Mouse (Mus musculus) CH12.LX (cell line): ENCODE measurements around the gene Nfatc2ip. TPM values are rescaled to one million over a fixed set of nuclear protein-coding genes. Genes with fewer than 3 reads are reported as not detected.
A peak's percentile ranks its signal among the peaks of the same experiment; 100 is the strongest.
"Not testable (repeated sequence)": the region's sequence is repeated elsewhere in the genome, so short reads cannot be mapped to it uniquely, and the experiment has no call there.

Experiments
- DNase-seq: peaks from one replicate; pipeline ENCODE4 v3.0.0-alpha.2; 2013; ENCODE audit errors: extremely low read depth
- H3K27ac ChIP-seq: 2 replicates; pipeline ENCODE4 v1.5.1; 2012; ENCODE audit warnings: low read depth, mild to moderate bottlenecking, control low read depth, moderate library complexity; ENCODE audit not compliant: insufficient read depth
- H3K27me3 ChIP-seq: replicated peaks from 2 replicates; pipeline ENCODE3; 2012; ENCODE audit warnings: inconsistent platforms
- H3K36me3 ChIP-seq, 2 experiments: replicated peaks in 1 of 2; 2 replicates each; pipeline versions ENCODE3 to v1.6.1; 2012; ENCODE audit warnings: inconsistent platforms in 1 of 2, low read length in 1 of 2, mild to moderate bottlenecking in 1 of 2, mixed read lengths in 1 of 2, moderate library complexity in 1 of 2; ENCODE audit not compliant: control insufficient read depth in 1 of 2, insufficient read depth in 1 of 2
- H3K4me1 ChIP-seq, 2 experiments: 2 replicates each; pipeline ENCODE4 v1.6.1; 2012; ENCODE audit warnings: inconsistent platforms in 1 of 2, moderate library complexity in 1 of 2; ENCODE audit not compliant: insufficient read depth in 2 of 2, control insufficient read depth in 1 of 2
- H3K4me2 ChIP-seq: 2 replicates; pipeline ENCODE4 v1.6.1; 2012; ENCODE audit warnings: low read depth, mild to moderate bottlenecking, control low read depth; ENCODE audit not compliant: poor library complexity, insufficient read depth, severe bottlenecking
- H3K4me3 ChIP-seq, 3 experiments: fragments of 150-350 bp in 1 of 3; sonication (generic) in 1 of 3; replicated peaks in 1 of 3; 2 replicates each; pipeline versions ENCODE3 to v1.5.1; 2011 to 2012; ENCODE audit warnings: low read depth in 2 of 3, low read length in 2 of 3, mild to moderate bottlenecking in 2 of 3, moderate library complexity in 2 of 3, control low read depth in 1 of 3, improper control_type of control experiment in 1 of 3, inconsistent platforms in 1 of 3, mixed read lengths in 1 of 3; ENCODE audit not compliant: poor library complexity in 1 of 3
- H3K79me2 ChIP-seq: replicated peaks from 2 replicates; pipeline ENCODE4 v1.6.1; 2012; ENCODE audit warnings: mild to moderate bottlenecking, moderate library complexity; ENCODE audit not compliant: control insufficient read depth, poor library complexity, insufficient read depth, severe bottlenecking; ENCODE audit errors: extremely low read depth
- H3K9ac ChIP-seq: 2 replicates; pipeline ENCODE4 v1.6.1; 2012; ENCODE audit warnings: low read depth, mild to moderate bottlenecking, control low read depth, moderate library complexity; ENCODE audit not compliant: insufficient read depth
- H3K9me3 ChIP-seq: replicated peaks from 2 replicates; pipeline ENCODE3; 2012; ENCODE audit warnings: low read length, inconsistent platforms, mixed read lengths
- BHLHE40 ChIP-seq: IDR thresholded peaks from 2 replicates; pipeline ENCODE4 v1.6.1; 2011; ENCODE audit warnings: mild to moderate bottlenecking, low read depth, low read length, improper control_type of control experiment
- CHD2 ChIP-seq: IDR thresholded peaks from 2 replicates; pipeline ENCODE4 v1.6.1; 2011; ENCODE audit warnings: low read length, improper control_type of control experiment
- EP300 ChIP-seq: IDR thresholded peaks from 2 replicates; pipeline ENCODE4 v1.6.1; 2011; ENCODE audit warnings: low read length, improper control_type of control experiment
- ETS1 ChIP-seq: conservative IDR thresholded peaks from 2 replicates; pipeline ENCODE4 v1.6.1; 2012; ENCODE audit warnings: low read depth, mild to moderate bottlenecking, inconsistent platforms, low read length, improper control_type of control experiment, moderate library complexity
- HCFC1 ChIP-seq: IDR thresholded peaks from 2 replicates; pipeline ENCODE4 v1.6.1; 2012; ENCODE audit warnings: low read depth, mild to moderate bottlenecking, inconsistent platforms, low read length, improper control_type of control experiment
- IRF4 ChIP-seq: IDR thresholded peaks from 2 replicates; pipeline ENCODE4 v1.6.1; 2014; ENCODE audit warnings: low read depth, mild to moderate bottlenecking, inconsistent platforms, low read length, improper control_type of control experiment
- JUN ChIP-seq: IDR thresholded peaks from 2 replicates; pipeline ENCODE4 v1.6.1; 2011; ENCODE audit warnings: low read depth, mild to moderate bottlenecking, low read length, improper control_type of control experiment, moderate library complexity; ENCODE audit not compliant: insufficient read depth
- MEF2A ChIP-seq: IDR thresholded peaks from 2 replicates; pipeline ENCODE4 v1.6.1; 2014; ENCODE audit warnings: low read depth, mild to moderate bottlenecking, inconsistent platforms, low read length, improper control_type of control experiment, borderline replicate concordance
- NELFE ChIP-seq: IDR thresholded peaks from 2 replicates; pipeline ENCODE4 v1.6.1; 2011; ENCODE audit warnings: low read depth, low read length, improper control_type of control experiment
- POLR2A ChIP-seq: IDR thresholded peaks from 2 replicates; pipeline ENCODE4 v1.6.1; 2011; ENCODE audit warnings: low read depth, mild to moderate bottlenecking, improper control_type of control experiment, low read length
- RAD21 ChIP-seq: IDR thresholded peaks from 2 replicates; pipeline ENCODE4 v1.6.1; 2011; ENCODE audit warnings: low read depth, mild to moderate bottlenecking, low read length, improper control_type of control experiment, moderate library complexity
- TBP ChIP-seq: conservative IDR thresholded peaks from 2 replicates; pipeline ENCODE4 v1.6.1; 2011; ENCODE audit warnings: low read depth, low read length, improper control_type of control experiment
- TCF12 ChIP-seq: IDR thresholded peaks from 2 replicates; pipeline ENCODE4 v1.6.1; 2014; ENCODE audit warnings: low read depth, mild to moderate bottlenecking, inconsistent platforms, low read length, improper control_type of control experiment
- ZC3H11A ChIP-seq: IDR thresholded peaks from 2 replicates; pipeline ENCODE4 v1.6.1; 2012; ENCODE audit warnings: low read depth, mild to moderate bottlenecking, inconsistent platforms, low read length, improper control_type of control experiment
- dilution Hi-C: fragments of 300-500 bp; cut with MboI; formaldehyde crosslinking; loops from 2 replicates; pipeline ENCODE4 v1.14.3; 2020; ENCODE audit warnings: low sequenced_read_pairs; ENCODE audit not compliant: extremely low pct_unique_long_range_greater_than_20kb, extremely low pct_ligation_motif_present
- in situ Hi-C: fragments of 300-500 bp; cut with MboI; formaldehyde crosslinking; loops from 3 replicates; pipeline ENCODE4 v1.14.3; 2019; ENCODE audit warnings: low sequenced_read_pairs, low pct_ligation_motif_present, low pct_unique_long_range_greater_than_20kb, mixed read lengths
- polyA plus RNA-seq: library from polyadenylated mRNA; unstranded; fragments of >175 nt; gene quantifications from 2 replicates; pipeline ENCODE4 v1.2.1, GENCODE M21; 2012; ENCODE audit warnings: low read depth; ENCODE audit not compliant: insufficient read length
- total RNA-seq, 2 experiments: library from RNA; depleted of rRNA; stranded (reverse); fragments of 300-350 nt in 1 of 2; fragments of >200 nt in 1 of 2; gene quantifications; 2 replicates each; pipeline ENCODE4 v1.2.3; 2012 to 2014

Gene Nfatc2ip
- total and polyA plus RNA-seq, 3 experiments = 7.8 to 15.0 (median 13.9) TPM

DNA sequence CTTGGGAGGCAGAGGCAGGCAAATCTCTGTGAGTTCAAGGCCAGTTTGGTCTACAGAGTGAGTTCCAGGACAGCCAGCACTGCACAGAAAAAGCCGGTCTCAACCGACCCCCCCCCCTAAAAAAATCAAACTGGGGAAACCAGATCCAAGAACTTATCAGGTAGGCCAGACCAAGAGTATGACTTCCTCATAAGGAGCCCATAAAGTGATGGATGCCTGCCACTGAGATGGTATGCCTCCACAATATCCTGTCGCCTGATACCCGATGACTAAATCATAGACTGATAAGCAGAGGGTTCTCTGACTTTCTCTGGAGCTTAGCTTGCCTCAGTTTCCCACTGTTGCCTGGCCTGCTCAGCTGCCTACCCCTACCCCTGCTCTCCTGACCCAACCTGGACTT is 1.3 kb upstream of the Nfatc2ip start:
- dilution Hi-C loops (no loop called here), in situ Hi-C loops (loop anchor here (5.0 kb wide), 3 partner anchors 39 to 129 kb away; no protein-coding TSS in a partner anchor)
- no peak overlapping the region for H3K4me2 ChIP-seq
- H3K27ac ChIP-seq = no peak overlapping the region
- no peak overlapping the region for H3K4me3 ChIP-seq
- H3K79me2 ChIP-seq = peaks cover 4% of the 10 kb centered on the region; the same call in 1 of the 2 replicates
- TF ChIP-seq BHLHE40 (no peak), POLR2A (no peak), EP300 (no peak), IRF4 (no peak), TBP (no peak)
- no peaks in the 10 kb centered on the region for H3K9me3 ChIP-seq
- DNase-seq = no peak
- H3K4me1 ChIP-seq = peaks cover 6 to 33% of the 10 kb centered on the region in 2 experiments; a peak in 2 of 4 replicates
- no peaks in the 10 kb centered on the region for H3K27me3 ChIP-seq
- peaks cover 0 to 7% of the 10 kb centered on the region in 2 experiments for H3K36me3 ChIP-seq
- H3K9ac ChIP-seq = no peak overlapping the region

DNA sequence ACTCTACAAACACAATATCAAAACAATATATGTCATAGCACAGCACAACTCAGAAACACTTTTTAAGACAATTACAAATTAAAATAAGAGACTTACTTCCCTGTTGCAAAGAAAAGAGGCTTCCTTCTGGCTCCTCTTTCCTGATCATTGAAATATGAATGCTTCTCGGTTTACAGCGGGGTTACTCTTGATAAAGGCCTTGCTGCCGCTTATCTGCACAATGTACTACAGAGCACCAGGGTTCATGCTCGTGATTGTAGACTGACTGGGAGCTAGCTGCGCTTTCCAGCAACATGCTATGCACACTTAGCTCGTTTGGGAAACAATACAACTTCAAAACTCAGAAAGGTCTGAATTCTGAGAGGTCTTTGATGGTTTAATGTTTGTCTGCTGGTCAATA is 684 bp upstream of the Nfatc2ip start:
- Histone ChIP-seq H3K9me3 (no peaks in the 10 kb centered on the region), H3K27me3 (no peaks in the 10 kb centered on the region), H3K4me2 (peak overlapping the region; percentile 45), H3K4me3 (peak overlapping the region; percentile 26 to 95 (median 52)), H3K36me3 (peaks cover 0 to 7% of the 10 kb centered on the region in 2 experiments), H3K27ac (no peak overlapping the region), H3K9ac (peak overlapping the region; percentile 42), H3K4me1 (peaks cover 3 to 30% of the 10 kb centered on the region in 2 experiments; a peak in 2 of 4 replicates), H3K79me2 (peaks cover 4% of the 10 kb centered on the region; the same call in 1 of the 2 replicates)
- dilution Hi-C loops (no loop called here), in situ Hi-C loops (loop anchor here (5.0 kb wide), 3 partner anchors 40 to 130 kb away; no protein-coding TSS in a partner anchor)
- no peak for DNase-seq
- TF ChIP-seq ETS1 (no peak), BHLHE40 (no peak), CHD2 (no peak), MEF2A (no peak), JUN (no peak), ZC3H11A (no peak), HCFC1 (no peak), TBP (no peak), EP300 (no peak), RAD21 (no peak), NELFE (no peak), TCF12 (no peak)

DNA sequence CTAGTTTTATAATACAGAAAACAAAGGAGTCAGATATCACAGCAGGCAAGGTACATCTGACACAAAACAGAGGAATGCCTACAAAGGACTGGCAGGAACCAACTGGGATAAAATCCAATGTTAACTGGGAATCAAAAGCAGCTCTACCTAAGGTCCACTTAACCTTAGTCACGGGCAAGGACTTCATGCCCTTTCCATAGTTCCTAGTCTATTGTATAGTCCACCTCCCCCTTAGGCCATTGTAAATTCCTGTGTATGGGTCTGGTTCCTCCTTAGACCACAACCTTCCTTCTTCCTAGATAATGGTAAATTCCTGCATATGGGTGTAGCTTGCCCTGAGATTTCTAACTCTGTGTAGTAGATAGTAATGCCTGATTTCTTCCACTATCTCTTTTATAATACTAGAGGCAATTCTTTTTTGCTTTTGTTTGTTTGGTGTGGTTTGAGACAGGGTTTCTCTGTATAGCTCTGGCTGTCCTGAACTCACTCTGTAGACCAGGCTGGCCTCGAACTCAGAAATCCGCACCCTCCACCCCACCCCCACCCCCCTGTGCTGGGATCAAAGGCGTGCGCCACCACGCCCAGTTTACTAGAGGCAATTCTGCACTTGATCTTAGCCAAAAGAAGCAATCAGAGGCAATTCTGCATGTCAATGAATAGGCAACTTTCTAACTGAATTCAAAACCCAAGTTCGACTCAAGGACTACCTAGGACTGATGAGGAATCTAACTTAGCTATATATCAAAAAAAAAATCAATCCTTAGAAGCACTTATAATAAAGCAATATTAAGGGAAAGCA is 4.3 kb downstream of the Nfatc2ip start:
- H3K27me3 ChIP-seq, H3K9ac ChIP-seq, dilution Hi-C loops, DNase-seq, H3K4me3 ChIP-seq, H3K4me2 ChIP-seq, in situ Hi-C loops, H3K9me3 ChIP-seq, H3K79me2 ChIP-seq, H3K27ac ChIP-seq: not testable (repeated sequence)
- Histone ChIP-seq H3K36me3 (peaks cover 30 to 52% of the 10 kb centered on the region in 2 experiments), H3K4me1 (peaks cover 2 to 23% of the 10 kb centered on the region in 2 experiments; a peak in 2 of 4 replicates)
